Mouse (Mus musculus) left cerebral cortex, adult 18-20 months (tissue): Measurements from ENCODE around the gene Zscan18. TPM values are rescaled to one million over a fixed set of nuclear protein-coding genes. Genes with fewer than 3 reads are reported as not detected.
"Not testable (repeated sequence)": the region's sequence is repeated elsewhere in the genome, so short reads cannot be mapped to it uniquely, and the experiment has no call there.

Experiments used
- DNase-seq, 2 experiments: peaks; one replicate each; pipeline ENCODE4 v3.0.0; 2021 to 2022; ENCODE audit warnings: low spot score in 2 of 2, mixed read lengths in 1 of 2
- long read RNA-seq, 2 experiments: library from polyadenylated mRNA; stranded (forward); transcript quantifications; one replicate each; pipeline ENCODE4 v2.0.0; 2021
- total RNA-seq, 2 experiments: library from RNA; stranded (reverse); gene quantifications; 2 replicates each; pipeline ENCODE4 v1.2.3; 2021

The Zscan18 gene
- 10 to 100 TPM; 21.2 to 22.8 TPM for total RNA-seq
- long read RNA-seq, experiment 1, transcript Zscan18-205 (7 exons, 3,709 nt): major isoform, 14 of 33 reads
- long read RNA-seq, experiment 1, partial matches to known transcripts: 4 of 33 reads
- long read RNA-seq, experiment 1, other reads (novel, unspliced or antisense): 10 of 33 reads
- long read RNA-seq, experiment 2, transcript Zscan18-205 (7 exons, 3,709 nt): major isoform, 11 of 23 reads
- long read RNA-seq, experiment 2, transcript Zscan18-201 (6 exons, 3,626 nt): minor isoform, 5 of 23 reads
- long read RNA-seq, experiment 2, partial matches to known transcripts: 1 of 23 reads
- long read RNA-seq, experiment 2, other reads (novel, unspliced or antisense): 4 of 23 reads

- DNase-seq: peak; percentile 81 to 89
These were observed at the start of gene Zscan18 for GRCm38 (mm10) chr7:12802866-12803726. Gene Zscan18 (minus strand): TSS chr7:12803635.

GRCm38 (mm10) chr7:12835779-12836178 is 32.3 kb upstream of the Zscan18 start:
- no peak for DNase-seq

DNA sequence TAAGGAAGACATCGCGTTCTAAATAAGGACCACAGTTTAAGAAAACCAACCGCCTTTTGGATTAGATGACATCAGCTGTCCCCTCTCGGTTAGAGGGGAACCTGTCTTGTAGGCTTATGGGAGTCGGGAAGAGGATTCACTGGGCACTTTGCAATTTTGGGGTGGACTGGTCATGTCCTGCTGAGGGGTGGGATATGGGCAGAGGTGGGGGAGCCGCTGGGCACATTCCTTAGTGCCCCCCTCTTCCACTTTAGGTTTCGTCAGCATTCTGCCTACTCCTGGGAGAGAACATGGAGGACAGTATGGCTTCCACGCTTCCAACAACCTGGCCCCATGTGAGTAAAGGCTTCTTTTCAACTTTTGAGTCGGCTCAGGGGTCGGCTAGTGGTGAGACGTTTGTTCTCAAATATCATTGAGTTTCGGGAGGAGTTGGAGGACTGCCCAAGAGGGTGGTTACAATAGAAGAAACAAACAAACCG is 31.8 kb upstream of the Zscan18 start:
- peak in 1 of 2 experiments; percentile 2 for DNase-seq

- DNase-seq: peak; percentile 73 to 86
These were observed 31.0 kb upstream of the Zscan18 start, which contains the start of gene Zfp110 for GRCm38 (mm10) chr7:12834162-12835120. Gene Zfp110 (plus strand): TSS chr7:12834761.

- peak; percentile 90 to 94 for DNase-seq
These were observed 15.3 kb upstream of the Zscan18 start, which contains the start of gene Zfp329 for GRCm38 (mm10) chr7:12818521-12819295. Gene Zfp329 (minus strand): TSS chr7:12818858.

GRCm38 (mm10) chr7:12815566-12815965 is 12.1 kb upstream of the Zscan18 start:
- no peak for DNase-seq

DNA sequence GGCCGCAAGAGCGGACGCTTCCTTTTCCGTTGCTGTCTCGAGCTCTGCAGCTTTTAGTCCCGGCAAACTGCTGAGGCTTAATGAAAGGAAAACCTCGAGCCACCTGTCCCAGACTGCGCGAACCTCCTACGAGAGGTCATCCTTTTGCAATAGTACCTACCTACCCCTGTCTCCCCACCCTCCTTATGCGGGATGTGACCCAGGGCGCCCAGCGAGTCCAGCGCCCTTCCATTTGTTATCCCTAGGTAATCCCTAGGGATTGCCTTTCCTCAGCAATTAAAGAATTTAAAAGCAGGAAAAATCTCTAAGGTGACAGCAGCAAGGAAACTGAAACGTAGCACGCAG is 264 bp upstream of the Zscan18 start:
- no peak for DNase-seq

DNA sequence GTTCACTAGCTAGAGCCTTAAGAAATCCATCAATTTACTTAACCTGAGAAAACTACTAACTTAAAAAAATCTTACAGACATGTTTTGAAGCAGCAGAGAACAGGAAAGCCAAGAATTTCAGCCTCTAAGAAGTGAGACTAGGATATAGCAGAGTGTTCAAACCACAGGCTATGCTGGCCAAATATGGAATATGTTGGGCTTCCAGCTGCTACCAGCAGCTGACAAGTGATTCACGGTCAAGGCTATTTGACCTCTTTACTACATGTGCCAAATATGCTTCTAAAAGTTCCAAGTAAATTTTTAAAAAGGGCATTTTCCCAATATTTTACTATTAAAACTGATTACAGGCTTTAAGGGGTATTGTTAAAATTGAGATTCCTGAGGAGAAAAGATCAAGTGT is 3.9 kb downstream of the Zscan18 start:
- DNase-seq: no peak

GRCm38 (mm10) chr7:12797971-12798370 is 5.5 kb downstream of the Zscan18 start:
- no peak for DNase-seq

DNA sequence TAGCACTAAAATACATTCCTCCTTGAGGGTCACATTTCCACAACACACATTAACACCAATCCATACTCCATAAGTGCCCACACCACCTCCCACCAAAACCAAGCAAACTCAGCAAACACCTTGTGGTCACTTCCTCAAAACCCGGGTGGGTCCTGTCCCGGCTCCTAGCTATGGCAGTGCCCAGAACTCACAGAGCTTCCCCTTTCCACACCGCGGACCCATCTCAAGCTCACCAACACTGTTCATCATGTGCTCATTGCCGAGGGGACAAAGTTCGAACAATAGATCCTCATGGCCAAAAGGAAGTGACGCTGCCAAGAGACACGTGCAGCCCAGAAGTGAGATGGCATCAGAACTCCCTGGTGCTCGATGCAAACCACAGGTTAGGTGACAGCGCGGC is 10.8 kb downstream of the Zscan18 start:
- not testable (repeated sequence) for DNase-seq

- no peak for DNase-seq
These were observed 15.4 kb downstream of the Zscan18 start for GRCm38 (mm10) chr7:12788025-12788424.

GRCm38 (mm10) chr7:12787333-12787732 is 16.1 kb downstream of the Zscan18 start:
- no peak for DNase-seq

GRCm38 (mm10) chr7:12780151-12780830 is 23.1 kb downstream of the Zscan18 start:
- peak; percentile 85 to 88 for DNase-seq

GRCm38 (mm10) chr7:12779782-12780150 is 23.7 kb downstream of the Zscan18 start:
- DNase-seq: no peak

- DNase-seq: peak in 1 of 2 experiments; percentile 15
These were observed 24.3 kb downstream of the Zscan18 start for GRCm38 (mm10) chr7:12779141-12779540.

- peak; percentile 36 to 51 for DNase-seq
These were observed 28.8 kb downstream of the Zscan18 start for GRCm38 (mm10) chr7:12774606-12775005.

- DNase-seq: no peak
These were observed 29.3 kb downstream of the Zscan18 start for GRCm38 (mm10) chr7:12774111-12774510.

DNA sequence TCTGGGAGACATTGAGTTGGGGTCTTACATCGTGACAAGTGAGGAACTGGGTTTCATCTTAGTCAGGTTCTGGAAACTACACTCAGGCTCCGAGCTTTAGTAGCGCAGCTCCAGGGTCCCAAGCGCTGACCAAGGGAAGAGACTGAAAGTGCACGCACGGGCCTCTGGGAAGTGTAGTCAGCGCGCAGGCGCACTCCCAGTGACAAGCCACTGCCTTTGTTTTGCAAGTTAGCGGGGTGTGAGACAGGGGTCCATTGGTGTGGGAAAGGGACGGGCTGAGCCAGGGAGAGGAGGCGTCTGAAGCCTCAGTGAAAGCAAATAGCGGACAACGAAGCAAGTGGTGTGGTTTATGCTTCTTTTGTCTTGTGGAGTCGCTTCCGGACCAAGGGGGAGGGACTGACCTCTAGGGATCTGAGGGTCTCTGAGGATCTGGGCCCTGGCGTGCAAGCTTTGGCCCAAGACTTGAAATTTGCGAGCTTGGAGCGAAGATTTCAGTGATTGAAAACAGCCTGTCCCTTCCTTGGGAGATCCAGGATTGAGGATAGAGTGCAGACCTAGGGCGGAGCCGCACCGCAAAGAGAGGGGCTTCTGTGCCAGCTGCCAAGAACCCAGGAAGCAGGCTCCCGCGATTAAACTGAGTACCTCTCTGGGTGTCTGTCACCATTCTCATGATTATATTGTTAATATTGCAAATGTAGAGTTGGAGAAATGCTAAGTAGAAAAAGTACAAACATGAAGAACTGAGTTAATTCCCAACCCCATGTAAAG is 53.8 kb downstream of the Zscan18 start:
- no peak for DNase-seq

DNA sequence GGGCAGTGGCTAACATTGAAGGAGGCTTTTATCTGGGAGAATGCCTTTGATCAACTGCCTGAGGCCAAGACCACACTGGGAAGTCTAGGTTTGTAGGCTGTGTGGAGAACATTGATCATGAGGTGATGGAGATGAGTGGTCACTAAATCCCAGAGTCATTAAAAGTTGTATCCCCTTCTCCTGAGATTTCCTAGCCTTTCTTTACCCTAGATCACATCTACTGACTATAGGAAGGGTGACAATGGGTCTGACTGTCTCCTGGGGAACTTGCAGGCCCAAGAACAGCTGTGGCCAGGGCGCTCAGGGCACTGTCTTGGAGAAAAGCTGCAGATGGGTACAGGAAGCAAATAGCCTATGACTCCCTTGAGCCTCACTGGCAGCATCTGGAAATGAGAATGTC is 68.5 kb downstream of the Zscan18 start, which contains the start of gene Vmn2r56:
Gene Vmn2r56, minus strand, starts transcription at position 101 of the 400 bp plus-strand sequence.
- DNase-seq: no peak
